Mouse (Mus musculus) kidney, adult 2 months (tissue): ENCODE data around the gene Gusb.

Experiments used
- CTCF ChIP-seq: fragments of 200-500 bp; conservative IDR thresholded peaks from 2 replicates; pipeline ENCODE4 v1.5.1; 2011; ENCODE audit warnings: low read depth, mild to moderate bottlenecking, control low read depth, low read length, moderate library complexity, mixed read lengths; ENCODE audit not compliant: insufficient read depth, insufficient read length
- POLR2A ChIP-seq: fragments of 200-500 bp; IDR thresholded peaks from one replicate; pipeline ENCODE4 v1.6.1; 2011; ENCODE audit warnings: low read depth, low read length, control low read depth

DNA sequence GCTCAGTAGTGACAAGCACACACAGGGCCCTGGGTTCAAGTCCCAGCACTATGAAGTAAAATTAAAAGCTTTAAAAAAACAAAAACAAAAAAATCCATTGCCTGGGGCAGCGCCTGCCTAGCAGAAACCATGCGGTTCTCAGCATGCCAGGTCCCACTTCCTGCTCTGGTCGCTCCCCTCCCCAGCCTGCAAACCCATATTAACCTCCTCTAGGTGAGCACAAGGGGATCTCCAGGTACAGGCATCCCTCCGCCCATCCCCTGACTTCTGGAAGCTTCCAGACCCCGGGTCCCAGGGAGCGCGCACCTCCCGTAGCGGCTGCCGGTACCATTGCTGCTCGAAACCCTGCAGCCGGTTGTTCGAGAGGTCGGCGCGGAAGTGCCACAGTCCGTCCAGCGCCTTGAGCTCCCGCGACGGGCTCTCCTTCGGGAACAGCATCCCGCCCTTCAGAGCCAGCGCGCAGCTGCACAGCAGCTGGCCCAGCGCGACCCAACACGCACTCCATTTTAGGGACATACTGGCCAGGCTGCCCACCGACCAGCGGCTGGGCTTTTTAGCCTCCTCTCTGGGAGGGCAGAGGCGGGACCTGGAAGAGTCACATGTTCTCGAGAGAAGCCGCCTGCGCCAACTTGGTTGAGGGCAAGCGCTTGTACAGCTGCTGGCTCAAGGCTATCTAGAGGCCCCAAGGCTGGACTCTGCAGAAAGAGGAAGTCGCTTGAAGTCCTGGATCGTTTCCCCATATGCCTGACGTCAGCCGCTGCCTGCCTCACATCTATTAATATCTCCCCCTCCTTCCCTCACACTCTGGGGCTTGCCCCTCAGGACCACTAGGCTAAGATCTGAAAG, at the start of gene Gusb:
- no peak for TF ChIP-seq CTCF
- peak; percentile 25 for TF ChIP-seq POLR2A
